Mouse (Mus musculus): Measurements from ENCODE around the gene Gm47289. TPM values are rescaled to one million over a fixed set of nuclear protein-coding genes. Genes with fewer than 3 reads are reported as not detected.

The Gm47289 gene
- total RNA-seq, 2 experiments from 2014 or later = not detected

- peak; percentile 50 to 73 for DNase-seq (ENCODE audit: low spot score in 2 of 2)
These were observed 2.4 kb upstream of the Gm47289 start, which contains the start of gene Acaa1b for GRCm38 (mm10) chr9:119156278-119157201. Gene Acaa1b, minus strand, starts transcription at chr9:119157093.

GRCm38 (mm10) chr9:119160689-119161088 is 1.7 kb downstream of the Gm47289 start:
- no peak for DNase-seq (ENCODE audit: low spot score in 2 of 2)

DNA sequence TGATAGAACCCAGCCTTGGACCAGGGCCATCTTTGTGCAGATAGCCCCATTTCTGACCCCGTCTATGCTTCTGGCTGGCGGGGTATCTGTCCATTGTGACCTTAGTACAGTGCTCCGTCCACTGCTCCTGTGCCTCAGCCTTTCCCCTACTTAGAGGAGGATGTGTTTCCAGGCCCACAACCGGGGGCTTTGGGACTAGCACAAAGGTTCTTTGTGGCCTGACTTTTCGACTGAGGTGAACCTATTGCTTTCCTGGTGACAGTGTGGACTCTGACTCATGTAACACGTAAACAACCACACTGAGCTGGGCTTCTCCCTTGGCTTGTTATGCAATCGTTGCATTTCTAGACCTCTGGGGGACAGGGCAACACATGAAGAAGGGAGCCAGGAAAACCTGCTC is 5.8 kb downstream of the Gm47289 start:
- DNase-seq (ENCODE audit: low spot score in 2 of 2) = no peak

DNA sequence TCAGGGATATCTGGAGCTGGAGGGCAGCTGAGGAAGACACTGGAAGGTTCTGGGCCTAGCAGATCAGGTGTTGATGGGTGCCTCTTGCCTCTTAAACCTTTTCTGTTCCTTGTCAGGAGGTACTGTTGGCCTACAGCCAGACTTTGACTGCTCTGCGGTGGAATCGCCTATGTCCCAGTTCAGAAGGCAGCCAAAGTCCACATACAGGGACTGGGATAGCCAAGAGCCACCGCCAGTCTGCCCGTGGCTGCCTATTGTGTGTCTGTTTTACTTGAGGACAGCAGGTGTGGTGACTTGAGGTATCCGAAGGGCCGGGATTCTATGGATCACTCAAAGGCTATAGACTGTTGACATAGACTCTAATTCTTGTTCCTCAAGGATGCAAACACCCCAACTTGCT is 6.6 kb downstream of the Gm47289 start:
- no peak for DNase-seq (ENCODE audit: low spot score in 2 of 2)

GRCm38 (mm10) chr9:119167608-119168007 is 8.6 kb downstream of the Gm47289 start:
- no peak for DNase-seq (ENCODE audit: low spot score in 2 of 2)

- DNase-seq (ENCODE audit: low spot score in 2 of 2) = no peak
These were observed 20.3 kb downstream of the Gm47289 start for GRCm38 (mm10) chr9:119179292-119179691.

DNA sequence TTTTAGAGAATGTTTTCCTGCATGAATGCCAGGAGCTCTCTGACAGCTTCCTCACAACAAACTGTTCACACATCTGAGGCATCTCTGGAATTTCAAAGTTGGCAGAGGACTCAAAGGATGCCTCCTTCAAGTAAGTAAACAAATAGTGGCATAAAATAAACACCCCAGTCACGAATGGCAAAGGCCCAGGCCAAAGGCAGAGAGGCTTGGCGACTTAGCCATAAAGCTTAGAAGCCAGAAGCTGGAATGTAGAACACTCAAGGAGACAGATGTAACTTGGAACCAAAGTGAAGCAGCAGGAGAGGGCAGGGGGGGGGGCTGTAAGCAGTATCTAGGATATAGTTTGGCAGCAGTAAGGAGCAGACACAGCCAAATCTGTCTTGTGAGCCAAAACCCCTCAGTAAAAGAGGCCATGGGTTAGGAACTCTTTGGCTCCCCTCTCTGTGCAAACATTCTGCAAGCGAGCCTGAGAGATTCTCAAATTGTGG is 22.3 kb downstream of the Gm47289 start:
- DNase-seq (ENCODE audit: low spot score in 2 of 2) = peak; percentile 6 to 16

DNA sequence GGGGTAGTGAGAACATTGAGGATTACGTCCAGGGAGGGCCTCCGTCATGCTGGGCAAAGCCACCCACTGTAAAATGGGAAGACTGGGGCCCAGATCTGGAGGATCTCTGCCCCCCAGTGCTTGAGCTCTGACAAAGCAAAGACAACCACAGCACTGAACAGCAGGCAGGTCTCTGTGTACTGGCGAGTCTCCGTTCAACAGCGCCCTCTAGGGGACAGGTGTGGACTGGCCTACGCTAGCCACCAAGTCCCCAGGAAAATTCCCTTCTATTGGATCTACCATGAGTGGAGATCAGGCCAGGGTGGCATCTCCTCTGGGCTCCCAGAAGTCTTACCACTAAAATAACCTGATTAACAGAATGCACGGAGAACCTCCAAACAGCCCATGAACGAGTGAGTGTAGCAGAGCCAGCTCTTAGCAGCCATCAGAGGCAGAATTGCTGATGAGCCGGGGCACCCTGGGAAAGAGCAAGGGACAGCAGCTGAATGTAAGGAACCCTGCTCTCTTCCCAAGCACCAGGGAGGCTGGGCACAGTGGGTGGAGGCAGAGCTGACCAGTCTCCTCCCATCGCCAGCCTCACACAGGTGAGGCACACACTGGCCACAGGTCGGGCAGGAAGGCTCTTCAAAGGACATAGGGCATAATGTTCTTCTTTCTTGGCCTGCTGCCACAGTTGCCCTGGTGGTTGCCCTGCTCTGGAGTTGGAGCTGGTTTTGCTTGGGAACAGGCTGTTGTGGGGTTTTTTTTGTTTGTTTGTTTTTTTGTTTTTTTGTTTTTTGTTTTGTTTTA is 33.4 kb downstream of the Gm47289 start:
- no peak for DNase-seq (ENCODE audit: low spot score in 2 of 2)

- no peak for DNase-seq (ENCODE audit: low spot score in 2 of 2)
These were observed 40.3 kb downstream of the Gm47289 start for GRCm38 (mm10) chr9:119199151-119199861.

DNA sequence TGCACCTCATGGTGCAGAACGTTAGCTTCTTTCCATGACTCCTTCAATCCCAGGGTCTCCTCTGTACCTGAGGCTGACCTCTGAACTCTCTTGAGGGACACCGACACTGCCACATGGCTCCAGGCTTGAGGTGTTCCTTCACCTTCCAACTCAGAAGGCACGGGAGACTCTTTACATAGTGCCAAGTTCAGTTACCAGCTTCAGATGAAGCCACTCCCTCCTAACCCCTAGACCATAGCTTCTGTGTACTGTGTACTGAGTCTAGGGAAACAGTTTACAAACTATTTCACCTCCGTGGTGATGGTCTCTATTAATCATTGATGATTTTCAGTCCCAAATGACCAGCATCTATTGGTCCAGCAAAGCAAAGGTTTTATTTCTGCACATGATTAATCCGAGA is 42.7 kb downstream of the Gm47289 start:
- DNase-seq (ENCODE audit: low spot score in 2 of 2) = no peak

- no peak for DNase-seq (ENCODE audit: low spot score in 2 of 2)
These were observed 44.7 kb downstream of the Gm47289 start for GRCm38 (mm10) chr9:119203617-119204016.

DNA sequence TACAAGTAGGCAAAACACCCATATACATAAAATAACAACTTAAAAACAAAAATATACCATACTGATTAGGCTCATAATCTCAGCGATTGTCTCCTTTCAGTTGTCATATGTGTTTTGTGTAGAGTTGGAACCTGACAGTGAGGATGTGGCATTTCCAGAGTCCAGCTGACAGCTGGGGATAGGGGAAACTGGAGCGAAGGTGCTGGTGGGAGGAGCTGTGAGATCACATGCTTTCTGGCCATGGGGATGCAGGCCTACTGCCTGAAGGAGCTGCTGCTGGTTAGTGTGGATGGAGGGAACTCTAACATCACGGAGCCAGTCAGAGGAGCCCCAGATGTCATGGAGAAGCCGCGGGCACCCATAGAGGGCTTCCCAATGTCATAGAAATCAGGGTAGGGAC is 46.8 kb downstream of the Gm47289 start:
- no peak for DNase-seq (ENCODE audit: low spot score in 2 of 2)

DNA sequence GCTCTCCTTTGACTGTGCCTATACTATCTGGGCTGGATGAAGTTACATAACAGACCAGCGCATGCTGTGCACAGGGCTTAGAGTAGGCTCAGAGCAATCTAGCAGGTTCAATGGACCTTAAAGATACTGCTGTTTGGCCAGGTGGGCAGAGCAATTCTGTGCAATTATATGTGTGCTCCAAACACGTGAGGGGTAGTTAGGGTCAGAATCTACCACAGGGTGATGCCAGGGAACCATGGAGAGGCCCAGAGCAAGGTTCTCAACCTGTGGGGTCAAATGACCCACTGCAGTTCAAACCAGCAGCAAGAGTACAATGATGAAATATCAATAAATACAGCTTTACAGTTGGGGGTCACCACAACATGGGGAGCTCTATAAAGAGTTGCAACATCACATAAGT is 47.7 kb downstream of the Gm47289 start:
- no peak for DNase-seq (ENCODE audit: low spot score in 2 of 2)

- no peak for DNase-seq (ENCODE audit: low spot score in 2 of 2)
These were observed 48.2 kb downstream of the Gm47289 start for GRCm38 (mm10) chr9:119207113-119207512.

- no peak for DNase-seq (ENCODE audit: low spot score in 2 of 2)
These were observed 50.0 kb downstream of the Gm47289 start, which contains the start of gene Slc22a13 for GRCm38 (mm10) chr9:119208998-119209397. Gene Slc22a13, minus strand, starts transcription at chr9:119209098.

Other genes starting within 250 kb of the Gm47289 start
- gene Ctdspl, start 232.7 kb upstream of the Gm47289 start, total RNA-seq (2021) = 10 to 100 TPM; 19.7 to 20.4 TPM
- gene Vill, start 106.4 kb upstream of the Gm47289 start, total RNA-seq (2021) = under 1 TPM; 0.39 to 0.81 TPM
- 10 to 100 TPM; 11.4 to 11.9 TPM for gene Plcd1, start 65.7 kb upstream of the Gm47289 start, total RNA-seq (2021)
- gene Dlec1, start 56.7 kb upstream of the Gm47289 start, total RNA-seq (2021) = 1 to 10 TPM; 1.3 to 3.8 TPM
- gene Acaa1b, start 2.1 kb upstream of the Gm47289 start, total RNA-seq (2021) = 1 to 10 TPM; 1.2 to 1.3 TPM
- gene Slc22a13, start 49.9 kb downstream of the Gm47289 start, total RNA-seq (2021) = under 1 TPM in 1 of 2 experiments, not detected in 1; 0.24 TPM
- 10 to 100 TPM; 32.0 to 33.2 TPM for gene Oxsr1, start 163.3 kb downstream of the Gm47289 start, total RNA-seq (2021)
- 10 to 100 TPM; 66.5 to 77.9 TPM for gene Acaa1a, start 180.5 kb downstream of the Gm47289 start, total RNA-seq (2021)
- gene Myd88, start 182.2 kb downstream of the Gm47289 start, total RNA-seq (2021) = 1 to 10 TPM; 5.1 to 6.0 TPM
- gene Xylb, start 198.2 kb downstream of the Gm47289 start, total RNA-seq (2021) = 1 to 10 TPM; 4.2 to 5.6 TPM
- not detected for gene Slc22a14, start 206.4 kb downstream of the Gm47289 start, total RNA-seq (2021)
- gene Acvr2b, start 243.0 kb downstream of the Gm47289 start, total RNA-seq (2021) = 10 to 100 TPM in 1 of 2 experiments, 1 to 10 TPM in 1; 9.4 to 14.4 TPM

Data from layer of hippocampus, postnatal 14 days (tissue).